Mouse (Mus musculus) ES-E14 (cell line): Measurements from ENCODE around the gene H2afy. TPM values are rescaled to one million over a fixed set of nuclear protein-coding genes. Genes with fewer than 3 reads are reported as not detected.

Source experiments
- DNase-seq: peaks from one replicate; pipeline ENCODE4 v3.0.0-alpha.2; 2013; ENCODE audit warnings: low read depth, low spot score
- H3K27ac ChIP-seq: 2 replicates; pipeline ENCODE4 v1.5.1; 2012; ENCODE audit warnings: low read depth, mild to moderate bottlenecking, low read length, moderate library complexity, mixed read lengths; ENCODE audit not compliant: poor library complexity, insufficient read depth, severe bottlenecking
- H3K36me3 ChIP-seq: 2 replicates; pipeline ENCODE4 v1.6.1; 2012; ENCODE audit warnings: mild to moderate bottlenecking, low read length, moderate library complexity, mixed read lengths; ENCODE audit not compliant: control insufficient read depth, poor library complexity, insufficient read depth, severe bottlenecking
- H3K4me1 ChIP-seq, 2 experiments: fragments of 150-350 bp in 1 of 2; sonication (generic) in 1 of 2; 2 replicates each; pipeline ENCODE4 v1.6.1; 2012; ENCODE audit warnings: low read length in 2 of 2, mild to moderate bottlenecking in 1 of 2, mixed read lengths in 1 of 2; ENCODE audit not compliant: control insufficient read depth in 2 of 2, insufficient read depth in 2 of 2, poor library complexity in 1 of 2
- H3K4me3 ChIP-seq, 2 experiments: fragments of 150-350 bp in 1 of 2; sonication (generic) in 1 of 2; 2 replicates each; pipeline ENCODE4 v1.5.1; 2012; ENCODE audit warnings: low read length in 2 of 2, low read depth in 1 of 2, mild to moderate bottlenecking in 1 of 2, mixed read lengths in 1 of 2; ENCODE audit not compliant: insufficient read depth in 1 of 2, poor library complexity in 1 of 2, severe bottlenecking in 1 of 2
- H3K9ac ChIP-seq: 2 replicates; pipeline ENCODE4 v1.6.1; 2012; ENCODE audit warnings: low read depth, mild to moderate bottlenecking, low read length, mixed read lengths; ENCODE audit not compliant: poor library complexity, insufficient read depth, severe bottlenecking
- H3K9me3 ChIP-seq: fragments of 150-350 bp; sonication (generic); 2 replicates; pipeline ENCODE4 v1.6.1; 2012; ENCODE audit warnings: low read depth, mild to moderate bottlenecking, low read length; ENCODE audit not compliant: control insufficient read depth, insufficient read depth
- CHD2 ChIP-seq: IDR thresholded peaks from 2 replicates; pipeline ENCODE4 v1.6.1; 2014; ENCODE audit warnings: mild to moderate bottlenecking, low read depth, low read length, inconsistent platforms
- HCFC1 ChIP-seq: IDR thresholded peaks from 2 replicates; pipeline ENCODE4 v1.6.1; 2012; ENCODE audit warnings: low read length, inconsistent platforms, borderline replicate concordance; ENCODE audit not compliant: insufficient read depth
- MAFK ChIP-seq: IDR thresholded peaks from 2 replicates; pipeline ENCODE4 v1.6.1; 2014; ENCODE audit warnings: mild to moderate bottlenecking, low read depth, low read length, inconsistent platforms; ENCODE audit not compliant: insufficient read depth
- ZC3H11A ChIP-seq: IDR thresholded peaks from 2 replicates; pipeline ENCODE4 v1.6.1; 2012; ENCODE audit warnings: low read depth, mild to moderate bottlenecking, inconsistent platforms, low read length, borderline replicate concordance
- ZNF384 ChIP-seq: IDR thresholded peaks from 2 replicates; pipeline ENCODE4 v1.6.1; 2012; ENCODE audit warnings: low read depth, low read length, inconsistent platforms
- in situ Hi-C, 2 experiments: fragments of 600-800 bp; cut with MboI; formaldehyde crosslinking; loops; one replicate each; pipeline ENCODE4 v1.15.1; 2025; ENCODE audit warnings: low sequenced_read_pairs in 2 of 2, inconsistent platforms in 1 of 2; ENCODE audit not compliant: unreplicated experiment in 2 of 2
- total RNA-seq: library from RNA; depleted of rRNA; stranded (reverse); fragments of 300-350 nt; gene quantifications from 2 replicates; pipeline ENCODE4 v1.2.3, GENCODE M21; 2012

H2afy gene
- total RNA-seq, 1 experiment, result 67.3 TPM

- Histone ChIP-seq H3K27ac (no peak overlapping the region), H3K36me3 (peaks cover 25% of the 10 kb centered on the region; the same call in 1 of the 2 replicates), H3K4me3 (no peak overlapping the region), H3K9ac (no peak overlapping the region), H3K9me3 (no peaks in the 10 kb centered on the region), H3K4me1 (no peaks in the 10 kb centered on the region)
- DNase-seq, result no peak
- TF ChIP-seq CHD2 (no peak), ZNF384 (no peak), HCFC1 (no peak), MAFK (no peak), ZC3H11A (no peak)
- in situ Hi-C loops, result no loop called here
Measured at GRCm38 (mm10) chr13:56073186-56073585, 63.0 kb downstream of the H2afy start.

GRCm38 (mm10) chr13:56072268-56072607 lies 63.9 kb downstream of the H2afy start:
- in situ Hi-C loops, result no loop called here
- peaks cover 19% of the 10 kb centered on the region; the same call in 1 of the 2 replicates for H3K36me3 ChIP-seq
- H3K9me3 ChIP-seq, result no peaks in the 10 kb centered on the region
- no peaks in the 10 kb centered on the region for H3K4me1 ChIP-seq
- DNase-seq, result peak; percentile 27
- TF ChIP-seq ZNF384 (no peak), MAFK (no peak), HCFC1 (no peak), ZC3H11A (no peak), CHD2 (no peak)
- H3K27ac ChIP-seq, result no peak overlapping the region
- H3K4me3 ChIP-seq, result no peak overlapping the region
- no peak overlapping the region for H3K9ac ChIP-seq

GRCm38 (mm10) chr13:56071586-56072267 lies 64.4 kb downstream of the H2afy start:
- no peak for TF ChIP-seq MAFK
- TF ChIP-seq ZC3H11A, result no peak
- no peak for TF ChIP-seq ZNF384
- no peak for TF ChIP-seq HCFC1
- no peak for TF ChIP-seq CHD2
- H3K9ac ChIP-seq, result no peak overlapping the region
- H3K4me1 ChIP-seq, result no peaks in the 10 kb centered on the region
- no peak for DNase-seq
- no peak overlapping the region for H3K27ac ChIP-seq
- in situ Hi-C loops, result no loop called here
- H3K9me3 ChIP-seq, result no peaks in the 10 kb centered on the region
- H3K36me3 ChIP-seq, result peaks cover 18% of the 10 kb centered on the region; the same call in 1 of the 2 replicates
- H3K4me3 ChIP-seq, result no peak overlapping the region

GRCm38 (mm10) chr13:56069643-56070042 lies 66.5 kb downstream of the H2afy start:
- H3K36me3 ChIP-seq, result peaks cover 6% of the 10 kb centered on the region; the same call in 1 of the 2 replicates
- in situ Hi-C loops, result no loop called here
- no peak for TF ChIP-seq HCFC1
- TF ChIP-seq MAFK, result no peak
- no peak for TF ChIP-seq CHD2
- TF ChIP-seq ZNF384, result no peak
- no peak for TF ChIP-seq ZC3H11A
- no peak overlapping the region for H3K27ac ChIP-seq
- no peaks in the 10 kb centered on the region for H3K9me3 ChIP-seq
- no peak for DNase-seq
- H3K4me1 ChIP-seq, result no peaks in the 10 kb centered on the region
- H3K9ac ChIP-seq, result no peak overlapping the region
- H3K4me3 ChIP-seq, result no peak overlapping the region

GRCm38 (mm10) chr13:56068517-56068916 lies 67.6 kb downstream of the H2afy start:
- in situ Hi-C loops, result no loop called here
- Histone ChIP-seq H3K4me1 (no peaks in the 10 kb centered on the region), H3K27ac (no peak overlapping the region), H3K9me3 (no peaks in the 10 kb centered on the region), H3K9ac (no peak overlapping the region), H3K4me3 (no peak overlapping the region), H3K36me3 (peaks cover 4% of the 10 kb centered on the region; the same call in 1 of the 2 replicates)
- TF ChIP-seq CHD2 (no peak), HCFC1 (no peak), ZC3H11A (no peak), ZNF384 (no peak), MAFK (no peak)
- no peak for DNase-seq
